Mouse (Mus musculus) hematopoietic multipotent progenitor cell, adult 10-12 weeks (in vitro differentiated cells): ENCODE results near the gene Dhfr. TPM values are rescaled to one million over a fixed set of nuclear protein-coding genes. Genes with fewer than 3 reads are reported as not detected.

Source experiments
- polyA plus RNA-seq: library from polyadenylated mRNA; stranded (reverse); fragments of >175 nt; gene quantifications from 2 replicates; pipeline ENCODE4 v1.2.3, GENCODE M21; 2012; ENCODE audit warnings: low replicate concordance

The Dhfr gene
- 0.39 and 0.43 TPM in 2 replicates for polyA plus RNA-seq

DNA sequence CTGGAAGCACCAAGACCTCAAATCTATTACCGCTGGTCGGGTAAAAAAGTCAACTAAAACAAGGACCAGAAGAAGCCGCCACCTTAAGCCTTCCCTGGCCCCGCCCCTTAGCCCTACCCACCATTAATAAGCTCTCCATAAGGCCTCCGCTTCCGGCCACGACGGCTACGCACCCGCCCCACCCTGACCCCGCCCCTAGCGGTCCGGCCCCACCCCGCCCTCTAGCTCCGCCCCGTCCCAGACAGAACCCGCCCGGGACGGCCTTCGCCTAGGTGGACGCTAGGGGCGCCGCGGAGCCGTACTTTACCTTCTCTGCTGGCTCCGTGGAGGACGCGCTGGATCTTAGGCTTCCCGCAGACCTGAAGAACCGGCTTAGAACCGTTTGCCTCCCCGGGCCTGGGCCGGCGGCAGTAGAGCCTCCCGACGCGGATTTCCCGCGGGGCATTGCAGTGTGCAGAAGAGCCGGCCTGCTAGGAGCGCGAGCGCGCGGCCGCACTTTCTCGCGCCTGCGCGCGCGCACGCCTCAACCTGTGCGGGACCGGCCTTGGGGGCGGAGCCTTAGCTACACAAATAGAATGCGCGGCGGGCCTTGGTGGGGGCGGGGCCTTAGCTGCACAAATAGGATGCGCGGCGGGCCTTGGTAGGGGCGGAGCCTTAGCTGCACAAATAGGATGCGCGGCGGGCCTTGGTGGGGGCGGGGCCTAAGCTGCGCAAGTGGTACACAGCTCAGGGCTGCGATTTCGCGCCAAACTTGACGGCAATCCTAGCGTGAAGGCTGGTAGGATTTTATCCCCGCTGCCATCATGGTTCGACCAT, at the start of gene Dhfr, which contains the start of gene Msh3:
Gene Dhfr (plus strand): TSS at position 271 of the 816 bp plus-strand sequence.
Gene Msh3 (minus strand): TSS at position 548 of the 816 bp plus-strand sequence.

DNA sequence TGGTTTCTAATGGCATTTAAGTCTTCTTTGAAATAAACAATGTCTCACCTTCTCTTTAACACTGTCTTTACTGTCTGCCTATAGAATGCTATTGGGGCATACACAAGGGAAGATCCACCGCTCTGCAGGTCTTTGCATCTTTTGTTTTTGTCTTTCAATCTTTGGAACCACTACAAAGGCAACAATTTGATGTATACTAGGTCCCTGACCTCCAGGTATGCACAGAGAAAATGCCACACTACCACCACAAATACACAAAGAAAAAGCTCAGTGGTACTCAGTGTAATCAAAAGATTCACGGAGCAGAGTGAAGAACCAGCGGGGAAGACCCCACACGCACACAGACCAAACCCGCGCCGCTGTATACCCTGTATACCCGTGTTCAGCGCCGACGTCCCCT, 48.8 kb upstream of the Dhfr start, which contains the start of gene Gm20379:
Gene Gm20379 (plus strand): TSS at position 301 of the 400 bp plus-strand sequence.

DNA sequence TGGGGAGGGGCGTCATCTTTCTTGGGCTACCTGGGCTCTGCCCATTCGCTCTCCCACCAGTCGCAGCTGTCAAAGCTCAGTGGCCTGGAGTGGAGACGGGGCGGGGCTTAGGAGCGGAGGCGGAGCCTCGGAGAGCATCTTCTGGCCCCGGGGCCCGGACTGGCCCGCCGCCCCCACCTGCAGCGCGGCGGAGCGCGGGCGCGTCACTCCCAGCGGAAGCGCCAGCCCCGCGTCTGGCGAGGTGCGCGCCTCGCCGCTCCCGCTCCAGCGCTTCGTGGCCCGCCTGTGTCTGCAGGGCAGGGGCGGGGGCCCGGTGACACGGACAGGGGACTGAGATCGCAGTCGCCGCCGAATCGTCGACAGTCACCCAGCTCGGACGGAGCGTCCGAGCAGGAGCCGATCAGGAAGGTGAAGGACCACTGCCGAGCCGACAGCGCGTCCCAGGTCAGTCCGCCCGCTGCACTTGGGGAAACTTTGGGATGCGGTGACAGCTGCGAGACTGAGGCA, 71.3 kb downstream of the Dhfr start, which contains the start of gene Ankrd34b:
Gene Ankrd34b (plus strand): TSS at position 139 of the 507 bp plus-strand sequence.

Other genes starting within 250 kb of the Dhfr start
- 1.0 and 1.3 TPM in 2 replicates for gene Rasgrf2, start 223.1 kb upstream of the Dhfr start, polyA plus RNA-seq
- not detected in 2 replicates for gene Gm20379, start 48.7 kb upstream of the Dhfr start, polyA plus RNA-seq
- 16.1 and 16.6 TPM in 2 replicates for gene Msh3, start 277 bp downstream of the Dhfr start, polyA plus RNA-seq
- not detected in 2 replicates for gene Ankrd34b, start 71.2 kb downstream of the Dhfr start, polyA plus RNA-seq
- gene Fam151b, start 129.3 kb downstream of the Dhfr start, polyA plus RNA-seq: 0.12 and 0.40 TPM in 2 replicates
- 1.3 and 1.7 TPM in 2 replicates for gene Zfyve16, start 176.1 kb downstream of the Dhfr start, polyA plus RNA-seq
- not detected in 2 replicates for gene Spz1, start 221.4 kb downstream of the Dhfr start, polyA plus RNA-seq